Mouse (Mus musculus) embryonic facial prominence, embryonic 15.5 days (tissue): Measurements from ENCODE around the gene Hdac2. TPM values are rescaled to one million over a fixed set of nuclear protein-coding genes. Genes with fewer than 3 reads are reported as not detected.

Experiments used
- ATAC-seq: fragments of 200-750 bp; cut with Nextera tagmentation; 2 replicates; pipeline ENCODE4 v1.8.0; 2017; ENCODE audit warnings: low read depth, moderate TSS enrichment; ENCODE audit not compliant: insufficient number of reproducible peaks, low FRiP score, low TSS enrichment
- H3K27ac ChIP-seq: fragments of 300-500 bp; sonication (generic); replicated peaks from 2 replicates; pipeline ENCODE4 v1.5.1; 2015; ENCODE audit warnings: mild to moderate bottlenecking, inconsistent platforms
- H3K27me3 ChIP-seq: fragments of 300-500 bp; sonication (generic); 2 replicates; pipeline ENCODE4 v1.6.1; 2015; ENCODE audit warnings: inconsistent platforms
- H3K36me3 ChIP-seq: fragments of 300-500 bp; sonication (generic); 2 replicates; pipeline ENCODE4 v1.6.1; 2015; ENCODE audit warnings: mild to moderate bottlenecking, inconsistent platforms
- H3K4me1 ChIP-seq: fragments of 300-500 bp; sonication (generic); 2 replicates; pipeline ENCODE4 v1.6.1; 2015; ENCODE audit warnings: inconsistent platforms
- H3K4me2 ChIP-seq: fragments of 300-500 bp; sonication (generic); replicated peaks from 2 replicates; pipeline ENCODE4 v1.6.1; 2015; ENCODE audit warnings: mild to moderate bottlenecking, inconsistent platforms
- H3K4me3 ChIP-seq: fragments of 300-500 bp; sonication (generic); replicated peaks from 2 replicates; pipeline ENCODE4 v1.5.1; 2015; ENCODE audit warnings: mild to moderate bottlenecking, inconsistent platforms
- H3K9ac ChIP-seq: fragments of 300-500 bp; sonication (generic); 2 replicates; pipeline ENCODE4 v1.6.1; 2015; ENCODE audit warnings: inconsistent platforms
- H3K9me3 ChIP-seq: fragments of 300-500 bp; sonication (generic); replicated peaks from 2 replicates; pipeline ENCODE4 v1.6.1; 2016; ENCODE audit warnings: inconsistent platforms
- WGBS: fragments of 180-500 bp; shearing (Covaris S2); methylation state at CpG from one replicate; pipeline ENCODE4 v1.1.7; 2015; 5-methylcytosine and 5-hydroxymethylcytosine counted together
- polyA plus RNA-seq: library from polyadenylated mRNA; unstranded; fragments of >200 nt; fragmentation: Nextera tagmentation; extraction: Ambion mirVana; gene quantifications from 2 replicates; pipeline ENCODE4 v1.2.1, GENCODE M21; 2015

Hdac2 gene
- polyA plus RNA-seq, 1 experiment from 2014 or later: 236 TPM

DNA sequence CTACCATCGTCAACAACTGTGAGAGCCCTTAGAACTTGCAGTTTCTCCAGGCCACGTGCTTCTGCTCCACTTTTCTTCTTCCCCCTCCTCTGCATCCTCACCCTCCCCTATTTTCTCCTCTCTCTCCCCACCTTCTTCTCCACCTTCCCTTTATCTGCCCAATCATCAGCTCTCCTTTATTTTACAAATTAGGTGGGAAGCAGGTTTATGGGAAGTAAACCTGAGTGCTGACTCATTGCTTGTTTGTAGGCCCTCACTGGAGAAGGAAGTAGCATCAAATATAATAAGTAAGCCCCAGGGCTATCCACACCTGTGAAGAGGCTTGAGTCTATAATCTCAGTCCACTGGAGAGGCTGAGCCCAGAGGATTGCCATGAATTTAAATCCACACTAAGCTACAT lies 26.5 kb downstream of the Hdac2 start:
- H3K27me3 ChIP-seq: no peaks in the 10 kb centered on the region
- no peaks in the 10 kb centered on the region for H3K9me3 ChIP-seq
- no peak overlapping the region for H3K4me3 ChIP-seq
- 93% methylated on average over 2 of the region's 2 CpGs for WGBS
- no peak overlapping the region for H3K9ac ChIP-seq
- H3K4me2 ChIP-seq: no peak overlapping the region
- no peak for ATAC-seq
- H3K27ac ChIP-seq: no peak overlapping the region
- peaks cover 75% of the 10 kb centered on the region for H3K36me3 ChIP-seq
- H3K4me1 ChIP-seq: no peaks in the 10 kb centered on the region

DNA sequence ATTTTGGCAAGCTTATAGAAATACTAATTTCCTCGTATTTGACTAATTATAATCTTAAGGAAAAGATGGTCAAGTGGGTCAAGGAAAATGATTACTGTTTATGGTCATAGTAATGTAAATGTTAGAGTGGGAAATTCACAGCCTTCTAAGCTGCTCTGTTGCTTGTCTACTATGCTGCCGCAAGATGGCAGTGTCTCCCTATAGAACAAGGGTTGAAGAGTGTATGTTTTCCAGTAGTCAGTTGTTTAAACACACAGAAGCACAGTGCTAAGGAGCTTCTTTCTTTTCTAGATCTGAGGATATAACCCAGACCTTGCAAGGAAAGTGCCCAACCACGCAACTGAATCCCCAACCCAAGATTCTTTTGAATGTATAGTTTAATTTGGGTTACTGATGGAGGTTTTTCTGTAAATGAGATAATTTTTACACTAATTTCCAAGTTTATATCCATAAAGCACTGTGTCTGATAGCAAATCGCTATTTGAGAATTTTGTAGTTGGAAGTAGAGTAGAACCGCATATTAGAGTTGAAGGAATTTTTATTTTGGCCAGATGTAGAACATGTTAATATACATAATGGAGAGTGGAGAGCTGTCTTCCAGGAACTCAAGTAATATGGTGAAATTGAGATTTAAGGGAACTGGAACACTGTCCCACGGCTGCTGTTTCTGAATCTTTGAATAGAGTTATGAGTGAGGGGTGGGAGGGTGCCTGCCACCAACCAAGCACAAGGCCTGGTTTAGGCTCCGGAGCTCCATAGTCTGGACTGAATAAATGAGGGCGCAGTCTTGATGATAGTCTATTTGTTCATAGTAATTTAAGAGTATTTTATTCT lies 40.1 kb downstream of the Hdac2 start:
- peak; percentile 82 for ATAC-seq
- H3K36me3 ChIP-seq: no peaks in the 10 kb centered on the region
- no peak overlapping the region for H3K9ac ChIP-seq

DNA sequence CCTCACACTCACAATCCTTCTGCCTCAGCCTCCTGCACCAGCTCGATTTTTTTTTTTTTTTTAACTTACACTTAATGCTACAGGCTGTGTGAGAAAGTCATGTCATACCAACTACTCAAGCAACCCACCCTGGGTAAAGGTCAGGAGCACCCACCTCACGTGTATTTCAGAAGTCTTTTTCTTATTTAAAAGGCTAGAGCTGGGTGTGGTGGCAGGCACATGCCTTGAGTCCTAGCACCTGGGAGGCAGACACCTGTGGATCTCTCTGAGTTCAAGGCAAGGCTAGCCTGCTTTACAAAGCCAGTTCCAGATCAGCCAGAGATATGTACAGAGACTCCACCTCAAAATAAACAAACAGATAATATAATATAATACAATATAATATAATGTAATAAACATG lies 41.4 kb downstream of the Hdac2 start:
- WGBS: 48% methylated on average over 2 of the region's 2 CpGs
- Histone ChIP-seq H3K4me2 (no peak overlapping the region), H3K9ac (no peak overlapping the region), H3K9me3 (no peaks in the 10 kb centered on the region), H3K4me1 (no peaks in the 10 kb centered on the region; the same call in 1 of the 2 replicates), H3K27me3 (no peaks in the 10 kb centered on the region), H3K36me3 (no peaks in the 10 kb centered on the region), H3K4me3 (no peak overlapping the region), H3K27ac (no peak overlapping the region)
- no peak for ATAC-seq

More for the DNA sequence above, 40.1 kb downstream of the Hdac2 start:
- Histone ChIP-seq H3K9me3 (no peaks in the 10 kb centered on the region), H3K4me2 (no peak overlapping the region), H3K4me1 (no peaks in the 10 kb centered on the region; the same call in 1 of the 2 replicates), H3K4me3 (no peak overlapping the region), H3K27me3 (no peaks in the 10 kb centered on the region), H3K27ac (no peak overlapping the region; the same call in 1 of the 2 replicates)
- 30% methylated on average over 8 of the region's 8 CpGs for WGBS

DNA sequence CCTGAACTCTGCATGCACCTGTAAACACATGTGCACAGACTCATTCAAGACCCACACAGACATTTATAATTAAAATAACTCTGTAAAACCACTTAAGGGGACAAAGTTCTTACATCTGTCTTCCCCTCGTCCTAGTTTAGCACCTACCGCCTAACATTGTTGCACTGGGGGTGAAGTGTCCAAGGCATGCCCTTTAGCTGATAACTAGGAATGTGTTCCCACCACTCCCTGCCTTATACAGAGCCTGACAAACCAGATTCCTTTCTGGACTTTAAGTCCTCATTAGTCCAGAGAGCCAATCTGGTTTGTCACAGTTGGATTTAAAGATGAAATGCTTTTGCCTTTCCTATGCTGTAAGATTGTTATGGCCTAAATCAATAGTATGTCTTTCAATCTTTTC lies 41.9 kb downstream of the Hdac2 start:
- Histone ChIP-seq H3K27ac (no peak overlapping the region), H3K36me3 (no peaks in the 10 kb centered on the region), H3K27me3 (no peaks in the 10 kb centered on the region), H3K4me3 (no peak overlapping the region), H3K9ac (no peak overlapping the region), H3K4me2 (no peak overlapping the region), H3K9me3 (no peaks in the 10 kb centered on the region), H3K4me1 (no peaks in the 10 kb centered on the region; the same call in 1 of the 2 replicates)
- no peak for ATAC-seq
- WGBS: 65% methylated on average over 2 of the region's 2 CpGs

DNA sequence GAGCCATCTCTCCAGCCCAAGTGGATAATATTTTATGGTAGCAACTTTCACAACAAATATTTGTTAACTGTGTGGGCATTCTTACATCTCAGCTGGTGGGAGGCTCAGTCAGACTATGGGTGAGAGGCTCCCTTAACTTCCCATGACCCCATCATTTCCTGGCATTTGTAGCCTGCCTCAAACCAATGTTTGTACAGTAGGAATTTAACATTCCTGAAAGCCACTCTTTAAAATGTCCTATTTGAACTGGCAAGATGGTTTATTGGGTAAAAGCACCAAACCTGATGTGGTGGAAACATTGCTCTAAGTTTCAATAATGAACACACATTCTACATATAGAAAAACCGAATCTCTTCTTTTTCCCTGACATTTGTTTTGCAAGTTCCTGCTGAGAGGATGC lies 50.0 kb downstream of the Hdac2 start:
- Histone ChIP-seq H3K4me3 (no peak overlapping the region), H3K4me2 (no peak overlapping the region), H3K9me3 (no peaks in the 10 kb centered on the region), H3K36me3 (no peaks in the 10 kb centered on the region), H3K4me1 (no peaks in the 10 kb centered on the region), H3K27me3 (no peaks in the 10 kb centered on the region), H3K27ac (no peak overlapping the region), H3K9ac (no peak overlapping the region)
- no peak for ATAC-seq
- 37% methylated on average over 1 of the region's 1 CpGs for WGBS

DNA sequence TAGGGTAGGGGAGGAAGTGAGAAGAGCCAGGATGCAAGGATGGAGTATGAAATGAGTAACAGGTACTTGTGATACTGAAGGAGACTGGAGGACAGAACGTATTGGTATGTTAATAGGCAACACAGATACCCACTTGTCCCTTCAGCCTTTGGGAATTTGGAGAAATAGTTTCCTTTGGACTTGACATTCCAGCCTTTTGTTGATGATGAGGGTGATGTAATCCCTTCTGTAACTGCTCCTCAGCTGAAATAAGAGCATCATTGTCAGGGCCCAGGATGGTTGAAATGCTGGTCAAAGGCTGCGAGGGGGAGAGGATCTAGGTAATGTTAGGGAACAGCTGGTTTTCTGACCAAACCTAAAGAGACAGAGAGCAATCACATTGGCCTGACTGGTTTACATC lies 54.3 kb downstream of the Hdac2 start:
- no peaks in the 10 kb centered on the region for H3K27me3 ChIP-seq
- H3K27ac ChIP-seq: no peak overlapping the region
- no peak overlapping the region for H3K4me3 ChIP-seq
- H3K4me1 ChIP-seq: no peaks in the 10 kb centered on the region
- no peak for ATAC-seq
- H3K36me3 ChIP-seq: no peaks in the 10 kb centered on the region
- WGBS: 69% methylated on average over 2 of the region's 2 CpGs
- no peaks in the 10 kb centered on the region for H3K9me3 ChIP-seq
- no peak overlapping the region for H3K9ac ChIP-seq
- no peak overlapping the region for H3K4me2 ChIP-seq

DNA sequence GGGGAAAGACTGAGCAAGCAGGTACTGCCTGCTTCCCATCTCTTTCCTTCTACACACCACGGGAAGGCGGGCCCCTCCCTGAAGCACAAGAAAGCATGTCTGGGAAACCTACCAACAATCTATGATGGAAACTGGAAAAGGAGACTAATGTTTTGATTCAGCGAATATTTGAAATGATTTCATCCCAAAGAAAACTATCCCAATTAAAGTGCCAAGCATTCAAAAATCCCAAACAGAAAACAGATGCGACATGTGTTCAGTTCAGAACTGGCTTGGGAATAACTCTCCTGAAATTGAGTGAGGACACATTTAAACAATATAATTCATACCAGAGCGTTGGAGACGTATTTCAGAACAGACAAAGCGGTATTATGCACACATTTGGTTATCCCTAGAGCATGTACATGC lies 60.8 kb downstream of the Hdac2 start:
- Histone ChIP-seq H3K4me3 (no peak overlapping the region), H3K27ac (peak overlapping the region; percentile 69), H3K4me2 (no peak overlapping the region), H3K27me3 (no peaks in the 10 kb centered on the region), H3K4me1 (no peaks in the 10 kb centered on the region), H3K9ac (no peak overlapping the region), H3K36me3 (no peaks in the 10 kb centered on the region), H3K9me3 (no peaks in the 10 kb centered on the region)
- ATAC-seq: peak; percentile 78
- WGBS: 32% methylated on average over 7 of the region's 7 CpGs

DNA sequence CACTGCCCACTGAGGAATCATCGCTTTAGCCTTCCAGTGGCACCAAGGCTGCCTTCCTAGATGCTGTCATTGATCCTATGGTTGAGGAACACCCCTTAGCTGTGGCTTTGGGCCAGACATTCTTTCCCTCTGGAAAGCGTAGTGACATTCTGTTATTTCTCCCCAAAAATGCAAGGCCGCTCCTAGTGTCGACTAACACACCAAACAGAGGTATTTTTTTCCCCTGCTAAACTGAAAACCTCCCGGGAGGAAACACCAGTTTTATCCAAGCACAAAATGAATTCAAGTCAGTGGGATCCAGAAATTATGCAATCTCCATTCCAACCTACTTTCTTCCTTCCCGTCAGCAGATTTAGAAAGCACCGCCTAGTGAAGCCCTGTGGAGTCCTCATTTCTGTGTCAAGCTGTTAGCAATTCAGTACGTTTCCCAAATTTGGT lies 73.3 kb downstream of the Hdac2 start:
- Histone ChIP-seq H3K9ac (no peak overlapping the region), H3K27ac (peak overlapping the region; percentile 67), H3K27me3 (no peaks in the 10 kb centered on the region), H3K9me3 (no peaks in the 10 kb centered on the region), H3K36me3 (no peaks in the 10 kb centered on the region), H3K4me2 (no peak overlapping the region), H3K4me1 (peaks cover 5% of the 10 kb centered on the region), H3K4me3 (no peak overlapping the region)
- ATAC-seq: no peak
- 33% methylated on average over 8 of the region's 8 CpGs for WGBS

Other genes with a start within 250 kb of the Hdac2 start
- 141 and 153 TPM in 2 replicates for gene Marcks, start 164.4 kb downstream of the Hdac2 start, polyA plus RNA-seq